ENCODE assay signal across 14 mouse cellular contexts in the genomic region with DNA sequence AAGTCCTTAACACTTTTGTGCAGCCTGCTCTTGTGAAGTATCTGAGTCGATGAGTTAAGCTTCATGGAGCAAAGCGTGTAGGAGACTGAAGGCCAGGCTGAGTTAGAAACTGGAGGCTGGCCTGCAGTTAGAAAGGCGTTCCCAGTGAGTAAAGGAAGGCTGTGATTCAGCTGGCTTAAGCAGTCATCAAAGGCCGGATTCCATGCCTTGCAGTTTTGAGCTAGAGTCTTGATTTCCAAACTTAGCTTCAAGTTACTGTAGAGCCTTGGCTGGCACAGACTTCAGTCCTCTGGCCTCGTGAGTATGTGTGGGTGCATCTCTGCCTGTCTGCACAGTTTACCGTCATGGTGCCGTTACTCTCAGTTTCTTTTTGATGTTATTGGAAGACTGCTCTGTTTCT.
"Had no signal": no experiment of that assay in that cellular context is flagged by ENCODE, and none has a peak within 500 bp of the region (broad histone marks: within the 10 kb centered on the region; RNA-seq: fewer than 3 reads in every experiment).

No protein-coding gene starts in this region.

- DNase-seq: kidney, adult 2 months; kidney, postnatal 14 days; lung, embryonic 14.5 days; lung, postnatal 14 days; right cerebral cortex, postnatal 25 days; spleen, adult 18-20 months; thymus, adult 2 months; thymus, postnatal 25 days had no signal

- H3K4me3 ChIP-seq: kidney, embryonic 15.5 days; limb, embryonic 15.5 days; liver, embryonic 12.5 days; megakaryocyte, embryonic 14.5 days; neural tube, embryonic 13.5 days had no signal

- H3K27ac ChIP-seq: kidney, embryonic 15.5 days; limb, embryonic 15.5 days; liver, embryonic 12.5 days; macrophage; neural tube, embryonic 13.5 days had no signal
